Mouse (Mus musculus) midbrain, embryonic 16.5 days (tissue): ENCODE measurements around the gene Ildr1. TPM values are rescaled to one million over a fixed set of nuclear protein-coding genes. Genes with fewer than 3 reads are reported as not detected.

Experiments used
- ATAC-seq: fragments of 200-750 bp; cut with Nextera tagmentation; 2 replicates; pipeline ENCODE4 v1.8.0; 2017; ENCODE audit warnings: moderate TSS enrichment
- H3K27ac ChIP-seq: fragments of 300-500 bp; sonication (generic); 2 replicates; pipeline ENCODE4 v1.5.1; 2014; ENCODE audit warnings: mild to moderate bottlenecking, low read length, mixed read lengths
- H3K27me3 ChIP-seq: fragments of 300-500 bp; sonication (generic); 2 replicates; pipeline ENCODE4 v1.6.1; 2014; ENCODE audit warnings: low read depth, low read length, mixed read lengths; ENCODE audit not compliant: control insufficient read depth, insufficient read depth
- H3K36me3 ChIP-seq: fragments of 300-500 bp; sonication (generic); 2 replicates; pipeline ENCODE4 v1.6.1; 2014; ENCODE audit warnings: mild to moderate bottlenecking, low read length, moderate library complexity, mixed read lengths; ENCODE audit not compliant: control insufficient read depth, insufficient read depth
- H3K4me1 ChIP-seq: fragments of 300-500 bp; sonication (generic); 2 replicates; pipeline ENCODE4 v1.6.1; 2014; ENCODE audit warnings: mild to moderate bottlenecking, low read length, mixed read lengths; ENCODE audit not compliant: control insufficient read depth, insufficient read depth
- H3K4me2 ChIP-seq: fragments of 300-500 bp; sonication (generic); 2 replicates; pipeline ENCODE4 v1.6.1; 2014; ENCODE audit warnings: mild to moderate bottlenecking, low read length, mixed read lengths
- H3K4me3 ChIP-seq: fragments of 300-500 bp; sonication (generic); 2 replicates; pipeline ENCODE4 v1.5.1; 2014; ENCODE audit warnings: low read depth, mild to moderate bottlenecking, low read length, moderate library complexity, mixed read lengths
- H3K9ac ChIP-seq: fragments of 300-500 bp; sonication (generic); 2 replicates; pipeline ENCODE4 v1.6.1; 2014; ENCODE audit warnings: low read depth, low read length, mixed read lengths
- H3K9me3 ChIP-seq: fragments of 300-500 bp; sonication (generic); replicated peaks from 2 replicates; pipeline ENCODE4 v1.6.1; 2014; ENCODE audit warnings: mild to moderate bottlenecking, low read length, mixed read lengths; ENCODE audit not compliant: control insufficient read depth, poor library complexity, severe bottlenecking
- WGBS: fragments of 180-500 bp; shearing (Covaris S2); extraction: QIAGEN DNeasy Blood & Tissue Kit; methylation state at CpG from one replicate; pipeline ENCODE4 v1.1.7; 2014; 5-methylcytosine and 5-hydroxymethylcytosine counted together
- polyA plus RNA-seq: library from polyadenylated mRNA; unstranded; fragments of >200 nt; fragmentation: Nextera tagmentation; extraction: Ambion mirVana; gene quantifications from 2 replicates; pipeline ENCODE4 v1.2.1, GENCODE M21; 2015

Gene Ildr1
- polyA plus RNA-seq, 1 experiment from 2014 or later: 0.64 TPM

- H3K27me3 ChIP-seq: no peaks in the 10 kb centered on the region
- ATAC-seq: no peak
- no peaks in the 10 kb centered on the region for H3K4me1 ChIP-seq
- no peak overlapping the region for H3K4me3 ChIP-seq
- no peak overlapping the region for H3K9ac ChIP-seq
- no peaks in the 10 kb centered on the region for H3K9me3 ChIP-seq
- 92% methylated on average over 3 of the region's 3 CpGs for WGBS
- H3K27ac ChIP-seq: no peak overlapping the region
- H3K4me2 ChIP-seq: no peak overlapping the region
- no peaks in the 10 kb centered on the region for H3K36me3 ChIP-seq
These were observed 77.9 kb downstream of the Ildr1 start for GRCm38 (mm10) chr16:36771703-36772102.

GRCm38 (mm10) chr16:36772996-36773395 is 79.2 kb downstream of the Ildr1 start:
- Histone ChIP-seq H3K9ac (no peak overlapping the region), H3K4me2 (no peak overlapping the region), H3K4me1 (no peaks in the 10 kb centered on the region), H3K36me3 (no peaks in the 10 kb centered on the region), H3K27ac (no peak overlapping the region), H3K9me3 (no peaks in the 10 kb centered on the region), H3K4me3 (no peak overlapping the region), H3K27me3 (no peaks in the 10 kb centered on the region)
- WGBS: 92% methylated on average over 5 of the region's 5 CpGs
- ATAC-seq: no peak

- H3K4me3 ChIP-seq: no peak overlapping the region
- no peaks in the 10 kb centered on the region for H3K9me3 ChIP-seq
- no peaks in the 10 kb centered on the region for H3K27me3 ChIP-seq
- H3K4me2 ChIP-seq: no peak overlapping the region
- no peak overlapping the region for H3K9ac ChIP-seq
- no peak for ATAC-seq
- no peaks in the 10 kb centered on the region for H3K36me3 ChIP-seq
- H3K27ac ChIP-seq: no peak overlapping the region
- 74% methylated on average over 6 of the region's 6 CpGs for WGBS
- no peaks in the 10 kb centered on the region for H3K4me1 ChIP-seq
These were observed 81.9 kb downstream of the Ildr1 start for GRCm38 (mm10) chr16:36775658-36776057.

Other genes with a start within 250 kb of the Ildr1 start
- 0.53 and 0.61 TPM in 2 replicates for gene Stfa3, start 238.6 kb upstream of the Ildr1 start, polyA plus RNA-seq
- gene Casr, start 131.8 kb upstream of the Ildr1 start, polyA plus RNA-seq: 0.20 and 0.59 TPM in 2 replicates
- gene Cd86, start 27.9 kb upstream of the Ildr1 start, polyA plus RNA-seq: 1.1 and 1.7 TPM in 2 replicates
- 8.8 and 12.5 TPM in 2 replicates for gene Slc15a2, start 91.0 kb downstream of the Ildr1 start, polyA plus RNA-seq
- 60.6 and 65.1 TPM in 2 replicates for gene Iqcb1, start 134.4 kb downstream of the Ildr1 start, polyA plus RNA-seq
- gene Eaf2, start 181.0 kb downstream of the Ildr1 start, polyA plus RNA-seq: 0.66 and 0.72 TPM in 2 replicates
- gene Golgb1, start 181.2 kb downstream of the Ildr1 start, polyA plus RNA-seq: 75.2 and 81.9 TPM in 2 replicates
- gene Hcls1, start 241.0 kb downstream of the Ildr1 start, polyA plus RNA-seq: 1.8 and 2.5 TPM in 2 replicates